Mouse (Mus musculus) kidney, adult 2 months (tissue): Measurements from ENCODE around the gene Trpc3.

Experiments
- CTCF ChIP-seq: fragments of 200-500 bp; conservative IDR thresholded peaks from 2 replicates; pipeline ENCODE4 v1.5.1; 2011; ENCODE audit warnings: low read depth, mild to moderate bottlenecking, control low read depth, low read length, moderate library complexity, mixed read lengths; ENCODE audit not compliant: insufficient read depth, insufficient read length
- POLR2A ChIP-seq: fragments of 200-500 bp; IDR thresholded peaks from one replicate; pipeline ENCODE4 v1.6.1; 2011; ENCODE audit warnings: low read depth, low read length, control low read depth

- no peak for TF ChIP-seq CTCF
- no peak for TF ChIP-seq POLR2A
Measured at GRCm38 (mm10) chr3:36733075-36733474, 43.1 kb upstream of the Trpc3 start.
